Mouse (Mus musculus) cerebellum, postnatal 10 days (tissue): ENCODE measurements at regions not wholly inside any gene's neighbourhood (a gene's known extent, or its start where the extent isn't known, plus 50 kb on each side); places are given as distances from the start of the nearest gene placed in this dataset.
"Not testable (repeated sequence)": the region's sequence is repeated elsewhere in the genome, so short reads cannot be mapped to it uniquely, and the experiment has no call there.

Experiments
- DNase-seq, 2 experiments: peaks; one replicate each; pipeline ENCODE4 v3.0.0; 2021; ENCODE audit warnings: mixed read lengths in 2 of 2

DNA sequence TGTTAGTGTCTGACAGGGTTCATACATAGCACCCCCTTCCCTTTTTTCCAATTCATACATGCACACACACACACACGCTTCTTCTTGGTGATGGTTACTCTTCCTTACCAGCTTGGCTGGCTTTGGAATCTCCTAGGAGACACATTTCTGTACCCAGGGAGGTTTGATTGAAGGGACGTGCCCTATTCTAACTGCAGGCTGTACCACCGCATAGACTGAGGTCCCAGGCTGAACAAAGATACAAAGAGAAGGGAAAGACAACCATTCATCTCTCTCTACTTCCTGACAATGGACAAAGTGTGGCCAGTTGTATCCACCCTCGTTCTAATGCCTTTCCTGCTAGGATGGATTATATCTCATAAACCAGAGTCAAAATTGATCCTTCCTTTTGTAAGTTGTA lies 100.0 kb downstream of the Raet1d start:
- not testable (repeated sequence) for DNase-seq

DNA sequence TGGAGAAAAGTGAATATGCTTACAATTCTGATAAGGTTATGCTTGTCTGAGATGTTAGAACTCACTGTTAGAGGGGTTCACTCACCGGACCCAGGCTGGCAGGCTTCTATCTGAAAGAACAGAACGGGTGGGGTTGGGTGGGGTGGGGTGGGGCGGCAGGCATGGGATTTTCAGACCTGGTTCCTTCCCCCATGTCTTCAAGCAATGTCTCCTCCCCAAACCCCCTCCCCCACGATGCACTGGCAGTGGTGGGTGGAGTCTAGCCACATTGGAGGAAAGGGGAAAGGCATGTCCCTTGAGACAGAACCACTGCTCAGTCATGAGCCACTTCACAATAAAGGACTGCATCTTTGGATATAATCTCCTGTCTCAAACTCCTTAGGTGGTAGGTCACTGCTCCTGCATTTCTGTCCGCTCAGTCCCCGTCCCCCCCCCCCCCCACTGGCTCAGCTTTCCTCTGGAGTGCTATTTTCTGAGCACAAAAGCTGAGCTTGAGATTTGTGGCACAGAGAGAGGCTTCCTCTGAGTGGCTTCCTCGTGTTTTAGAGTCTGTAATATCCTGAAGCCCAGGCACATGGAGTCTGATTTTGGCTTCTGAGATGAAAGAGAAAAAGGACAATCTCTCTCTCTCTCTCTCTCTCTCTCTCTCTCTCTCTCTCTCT lies 100.6 kb downstream of the Raet1d start:
- not testable (repeated sequence) for DNase-seq

DNA sequence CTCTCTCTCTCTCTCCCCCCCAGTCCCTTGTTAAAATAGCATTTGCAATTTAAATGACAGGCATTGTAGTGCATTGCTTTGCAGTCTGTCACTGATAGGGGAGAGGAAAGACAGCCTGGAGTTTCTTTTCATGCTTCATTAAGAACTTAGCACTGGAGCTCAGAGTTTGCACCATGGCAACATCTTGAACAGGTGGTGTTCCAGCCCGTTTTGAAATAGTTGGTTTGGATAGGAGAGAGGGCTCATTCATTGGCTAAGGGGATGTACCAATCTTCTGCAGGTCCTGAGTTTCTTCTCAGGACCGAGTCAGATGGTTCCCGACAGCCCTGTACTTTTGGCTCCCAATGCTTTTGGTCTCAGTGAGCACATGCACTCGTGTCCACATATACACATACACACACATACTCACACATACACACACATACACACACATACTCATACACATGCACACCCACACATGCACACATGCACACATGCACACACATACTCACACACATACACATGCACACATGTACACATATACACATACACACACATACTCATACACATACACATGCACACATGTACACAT lies 101.2 kb downstream of the Raet1d start:
- not testable (repeated sequence) for DNase-seq

DNA sequence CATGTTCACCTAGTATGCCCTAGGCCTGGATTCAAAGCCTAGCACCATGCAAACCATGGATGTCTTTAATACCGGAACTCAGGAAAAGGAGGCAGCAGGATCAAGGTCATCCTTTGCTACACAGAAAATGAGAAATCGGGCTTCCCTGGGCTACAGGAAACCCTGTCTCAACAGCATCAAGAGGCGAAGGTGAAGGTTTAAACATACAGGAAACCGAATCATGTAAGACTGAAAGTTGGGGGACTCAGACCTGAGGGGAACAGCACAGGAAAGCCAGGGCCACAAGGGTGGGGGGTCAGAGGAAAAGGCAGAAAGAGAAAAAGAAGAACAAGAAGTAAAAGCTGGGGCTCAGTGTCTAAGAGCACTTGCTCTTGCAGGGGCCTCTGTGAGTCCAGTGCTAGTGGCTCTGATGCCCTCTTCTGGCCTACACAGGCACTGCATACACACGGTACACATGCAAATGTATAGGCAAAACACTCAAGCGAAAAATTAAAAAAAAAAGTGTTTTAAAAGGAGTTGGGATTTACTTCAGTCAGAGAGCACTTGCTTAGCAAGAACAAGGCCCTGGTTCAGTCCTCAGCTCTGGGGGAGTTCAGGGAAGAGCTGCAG lies 111.5 kb downstream of the Raet1d start:
- peak; percentile 25 to 36 for DNase-seq

DNA sequence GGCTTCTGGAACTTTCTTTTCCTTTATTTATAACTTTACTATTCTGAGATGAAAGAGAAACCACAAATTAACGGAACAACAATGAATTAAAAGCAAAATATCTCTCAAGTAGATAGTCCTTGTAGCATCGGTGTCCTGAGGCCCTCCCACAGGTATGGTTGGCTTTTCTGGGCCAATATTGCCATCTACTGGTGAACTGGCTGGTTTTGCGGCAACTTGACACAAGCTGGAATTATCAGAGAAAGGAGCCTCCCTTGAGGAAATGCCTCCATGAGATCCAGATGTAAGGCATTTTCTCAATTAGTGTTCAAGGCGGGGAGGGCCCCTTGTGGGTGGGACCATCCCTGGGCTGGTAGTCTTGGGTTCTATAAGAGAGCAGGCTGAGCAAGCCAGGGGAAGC lies 119.5 kb downstream of the Raet1d start:
- DNase-seq: peak; percentile 74

DNA sequence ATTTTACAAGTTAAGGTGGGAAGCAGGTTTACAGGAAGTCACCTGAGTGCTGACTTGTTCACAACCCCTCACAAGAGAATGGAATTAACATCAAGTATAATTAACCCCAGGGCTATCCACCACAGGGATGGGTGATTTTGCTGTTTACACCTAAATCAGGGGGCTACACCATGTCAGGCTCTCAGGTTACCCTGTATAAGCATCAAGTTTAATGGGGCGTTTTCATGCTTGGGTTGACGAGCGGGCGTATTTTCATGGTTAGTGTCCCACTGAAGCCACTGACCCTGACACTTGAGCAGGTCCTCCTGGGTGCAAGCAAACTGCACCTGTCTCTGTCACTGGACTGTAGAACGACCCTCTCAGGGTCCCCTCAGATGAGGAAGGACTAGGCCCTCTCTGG lies 126.7 kb downstream of the Raet1d start:
- not testable (repeated sequence) for DNase-seq

DNA sequence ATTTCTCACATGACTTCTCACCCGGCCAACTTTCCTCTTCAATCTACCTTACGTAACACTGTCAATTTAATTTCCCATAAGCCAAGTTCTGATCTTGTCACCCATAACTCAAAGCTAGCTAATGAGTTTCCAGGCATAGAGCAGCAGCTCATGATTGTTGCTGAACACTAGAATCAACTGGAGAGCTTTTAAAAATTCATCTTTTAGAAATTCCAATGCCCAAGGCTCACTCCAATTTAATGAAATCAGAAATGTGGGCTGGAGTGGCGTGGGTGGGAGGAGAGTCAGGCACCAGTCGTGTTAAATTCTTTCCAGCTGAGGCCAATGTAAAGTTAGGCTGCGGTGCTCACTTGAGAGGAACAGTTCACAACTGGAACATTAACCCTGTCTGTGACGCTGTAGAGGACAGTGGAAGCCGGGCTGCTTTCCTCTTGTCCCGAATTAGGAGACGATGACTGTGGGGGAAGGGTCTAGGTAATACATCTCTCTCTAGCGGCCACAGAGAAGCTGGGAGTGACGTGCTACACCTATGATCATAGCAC lies 131.5 kb downstream of the Raet1d start:
- DNase-seq: not testable (repeated sequence)

DNA sequence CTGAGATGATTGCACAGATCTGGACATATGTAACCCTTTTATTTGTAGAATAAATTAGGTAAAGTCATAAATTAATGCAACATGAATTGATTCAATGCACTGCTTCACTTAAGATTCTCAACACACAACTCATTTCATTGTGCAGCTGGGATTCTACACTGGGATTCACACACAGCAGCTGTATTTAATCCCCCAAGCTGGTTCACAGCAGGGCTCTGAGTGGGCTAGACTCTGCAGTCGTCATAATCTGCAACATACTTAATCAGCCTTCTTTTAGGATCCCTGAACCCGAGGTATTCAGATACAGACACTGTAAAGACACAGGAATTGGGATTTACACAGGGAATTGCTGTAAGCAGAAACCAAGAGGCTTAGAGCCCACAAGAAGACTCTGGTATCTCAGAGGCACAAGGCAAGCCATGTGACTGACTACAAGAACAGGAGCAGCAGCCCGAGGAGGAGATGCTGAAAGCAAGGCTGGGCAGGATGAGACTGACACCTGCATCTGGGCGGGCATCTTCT lies 135.7 kb downstream of the Raet1d start:
- no peak for DNase-seq
